Mouse (Mus musculus): ENCODE results near the gene Afmid. TPM values are rescaled to one million over a fixed set of nuclear protein-coding genes. Genes with fewer than 3 reads are reported as not detected.
A peak's percentile ranks its signal among the peaks of the same experiment; 100 is the strongest.

The Afmid gene
- polyA plus RNA-seq, 1 experiment = 19.2 TPM

- peak overlapping the region; percentile 86 for H3K4me3 ChIP-seq (ENCODE audit: extremely low read depth, insufficient read depth, insufficient read length)
- H3K27me3 ChIP-seq (ENCODE audit: control insufficient read depth, insufficient read depth, low read length) = no peaks in the 10 kb centered on the region
- under 1% methylated on average over 17 of the region's 17 CpGs for WGBS
- H3K36me3 ChIP-seq (ENCODE audit: control insufficient read depth, insufficient read depth, low read length) = peaks cover 28% of the 10 kb centered on the region
- peak overlapping the region; percentile 99 for H3K27ac ChIP-seq (ENCODE audit: insufficient read depth, low read length)
- TF ChIP-seq POLR2A (IDR thresholded peaks at IDR 0.05; ENCODE audit: low read depth, low read length) (no peak), CTCF (IDR thresholded peaks at IDR 0.05; ENCODE audit: extremely low read depth, insufficient read depth, insufficient read length, insufficient replicate concordance) (no peak)
- no peak for DNase-seq (ENCODE audit: low read depth in 1 of 2, low spot score in 2 of 2)
- peaks cover 18% of the 10 kb centered on the region; the same call in 1 of the 2 replicates for H3K4me1 ChIP-seq (ENCODE audit: control insufficient read depth, insufficient read depth, insufficient read length)
These were observed 45.6 kb upstream of the Afmid start for GRCm38 (mm10) chr11:117780199-117780515.

GRCm38 (mm10) chr11:117780582-117781111 is 45.1 kb upstream of the Afmid start:
- TF ChIP-seq POLR2A (IDR thresholded peaks at IDR 0.05; ENCODE audit: low read depth, low read length) (no peak), CTCF (IDR thresholded peaks at IDR 0.05; ENCODE audit: extremely low read depth, insufficient read depth, insufficient read length, insufficient replicate concordance) (no peak)
- H3K27me3 ChIP-seq (ENCODE audit: control insufficient read depth, insufficient read depth, low read length) = no peaks in the 10 kb centered on the region
- peaks cover 18% of the 10 kb centered on the region; the same call in 1 of the 2 replicates for H3K4me1 ChIP-seq (ENCODE audit: control insufficient read depth, insufficient read depth, insufficient read length)
- peak overlapping the region; percentile 99 for H3K27ac ChIP-seq (ENCODE audit: insufficient read depth, low read length)
- peaks cover 24% of the 10 kb centered on the region for H3K36me3 ChIP-seq (ENCODE audit: control insufficient read depth, insufficient read depth, low read length)
- DNase-seq (ENCODE audit: low read depth in 1 of 2, low spot score in 2 of 2) = peak; percentile 95 to 96
- peak overlapping the region; percentile 86 for H3K4me3 ChIP-seq (ENCODE audit: extremely low read depth, insufficient read depth, insufficient read length)
- WGBS = under 1% methylated on average over 19 of the region's 19 CpGs

- peaks cover 19% of the 10 kb centered on the region for H3K36me3 ChIP-seq (ENCODE audit: control insufficient read depth, insufficient read depth, low read length)
These were observed 44.4 kb upstream of the Afmid start for GRCm38 (mm10) chr11:117781199-117781821.

GRCm38 (mm10) chr11:117781993-117782704 is 43.6 kb upstream of the Afmid start, which contains the start of the genes Tmc8 and Tmc6:
Gene Tmc8 (plus strand): TSS chr11:117782076.
Gene Tmc6 (minus strand): TSS chr11:117782198.
- peak; percentile 72 to 88 for DNase-seq (ENCODE audit: low read depth in 1 of 2, low spot score in 2 of 2)
- H3K4me3 ChIP-seq (ENCODE audit: extremely low read depth, insufficient read depth, insufficient read length) = peak within 1 kb of the TSS; percentile 86
- TF ChIP-seq CTCF (IDR thresholded peaks at IDR 0.05; ENCODE audit: extremely low read depth, insufficient read depth, insufficient read length, insufficient replicate concordance) = no peak
- peak; percentile 91 for TF ChIP-seq POLR2A (IDR thresholded peaks at IDR 0.05; ENCODE audit: low read depth, low read length)
- peak within 1 kb of the TSS; percentile 99 for H3K27ac ChIP-seq (ENCODE audit: insufficient read depth, low read length)
- peaks cover 17% of the 10 kb centered on the region for H3K36me3 ChIP-seq (ENCODE audit: control insufficient read depth, insufficient read depth, low read length)
- WGBS = 2% methylated on average over 21 of the region's 24 CpGs
- peaks cover 12% of the 10 kb centered on the region; the same call in 1 of the 2 replicates for H3K4me1 ChIP-seq (ENCODE audit: control insufficient read depth, insufficient read depth, insufficient read length)
- H3K27me3 ChIP-seq (ENCODE audit: control insufficient read depth, insufficient read depth, low read length) = no peaks in the 10 kb centered on the region

More at GRCm38 (mm10) chr11:117781199-117781821, 44.4 kb upstream of the Afmid start:
- Histone ChIP-seq H3K4me3 (ENCODE audit: extremely low read depth, insufficient read depth, insufficient read length) (peak overlapping the region; percentile 86), H3K4me1 (ENCODE audit: control insufficient read depth, insufficient read depth, insufficient read length) (peaks cover 14% of the 10 kb centered on the region; the same call in 1 of the 2 replicates), H3K27me3 (ENCODE audit: control insufficient read depth, insufficient read depth, low read length) (no peaks in the 10 kb centered on the region), H3K27ac (ENCODE audit: insufficient read depth, low read length) (peak overlapping the region; percentile 99)
- DNase-seq (ENCODE audit: low read depth in 1 of 2, low spot score in 2 of 2) = peak in 1 of 2 experiments; percentile 72
- 1% methylated on average over 18 of the region's 18 CpGs for WGBS
- TF ChIP-seq CTCF (IDR thresholded peaks at IDR 0.05; ENCODE audit: extremely low read depth, insufficient read depth, insufficient read length, insufficient replicate concordance) = no peak
- TF ChIP-seq POLR2A (IDR thresholded peaks at IDR 0.05; ENCODE audit: low read depth, low read length) = peak; percentile 12; the same call in 1 of the 2 replicates

- peak overlapping the region; percentile 99 for H3K27ac ChIP-seq (ENCODE audit: insufficient read depth, low read length)
- 14% methylated on average over 9 of the region's 9 CpGs for WGBS
- H3K4me1 ChIP-seq (ENCODE audit: control insufficient read depth, insufficient read depth, insufficient read length) = peaks cover 12% of the 10 kb centered on the region; the same call in 1 of the 2 replicates
- TF ChIP-seq POLR2A (IDR thresholded peaks at IDR 0.05; ENCODE audit: low read depth, low read length) (no peak), CTCF (IDR thresholded peaks at IDR 0.05; ENCODE audit: extremely low read depth, insufficient read depth, insufficient read length, insufficient replicate concordance) (no peak)
- peaks cover 15% of the 10 kb centered on the region for H3K36me3 ChIP-seq (ENCODE audit: control insufficient read depth, insufficient read depth, low read length)
- H3K27me3 ChIP-seq (ENCODE audit: control insufficient read depth, insufficient read depth, low read length) = no peaks in the 10 kb centered on the region
- DNase-seq (ENCODE audit: low read depth in 1 of 2, low spot score in 2 of 2) = no peak
- peak overlapping the region; percentile 86 for H3K4me3 ChIP-seq (ENCODE audit: extremely low read depth, insufficient read depth, insufficient read length)
These were observed 43.1 kb upstream of the Afmid start for GRCm38 (mm10) chr11:117782705-117783034.

GRCm38 (mm10) chr11:117783089-117783488 is 42.6 kb upstream of the Afmid start:
- H3K4me3 ChIP-seq (ENCODE audit: extremely low read depth, insufficient read depth, insufficient read length) = peak overlapping the region; percentile 86
- peak overlapping the region; percentile 99 for H3K27ac ChIP-seq (ENCODE audit: insufficient read depth, low read length)
- peaks cover 11% of the 10 kb centered on the region; the same call in 1 of the 2 replicates for H3K4me1 ChIP-seq (ENCODE audit: control insufficient read depth, insufficient read depth, insufficient read length)
- H3K36me3 ChIP-seq (ENCODE audit: control insufficient read depth, insufficient read depth, low read length) = peaks cover 12% of the 10 kb centered on the region
- 6% methylated on average over 31 of the region's 31 CpGs for WGBS
- peak in 1 of 2 experiments; percentile 81 for DNase-seq (ENCODE audit: low read depth in 1 of 2, low spot score in 2 of 2)
- H3K27me3 ChIP-seq (ENCODE audit: control insufficient read depth, insufficient read depth, low read length) = no peaks in the 10 kb centered on the region
- TF ChIP-seq POLR2A (IDR thresholded peaks at IDR 0.05; ENCODE audit: low read depth, low read length) (peak; percentile 73), CTCF (IDR thresholded peaks at IDR 0.05; ENCODE audit: extremely low read depth, insufficient read depth, insufficient read length, insufficient replicate concordance) (peak; percentile 60)
